Mouse (Mus musculus) inflammation-experienced regulatory T-cells, adult 6 months (primary cell): ENCODE results near the gene Zscan10. TPM values are rescaled to one million over a fixed set of nuclear protein-coding genes. Genes with fewer than 3 reads are reported as not detected.
"Not testable (repeated sequence)": the region's sequence is repeated elsewhere in the genome, so short reads cannot be mapped to it uniquely, and the experiment has no call there.

Experiments used
- ATAC-seq: one replicate; pipeline ENCODE4 v1.8.0; 2017
- polyA plus RNA-seq, 3 experiments: library from polyadenylated mRNA; unstranded; fragments of 100-300 nt; shearing (Covaris generic); gene quantifications; one replicate each; pipeline ENCODE4 v1.2.1; 2017

Gene Zscan10
- polyA plus RNA-seq, 3 experiments from 2014 or later = 0.73 to 3.1 (median 1.2) TPM

GRCm38 (mm10) chr17:23592208-23592925 lies 8.3 kb upstream of the Zscan10 start:
- ATAC-seq = peak; percentile 90

GRCm38 (mm10) chr17:23592926-23593300 lies 7.7 kb upstream of the Zscan10 start:
- peak; percentile 28 for ATAC-seq

GRCm38 (mm10) chr17:23595139-23595538 lies 5.5 kb upstream of the Zscan10 start:
- not testable (repeated sequence) for ATAC-seq

GRCm38 (mm10) chr17:23598582-23599552 lies 1.8 kb upstream of the Zscan10 start, which contains the start of gene Zfp13:
Gene Zfp13 (minus strand): TSS chr17:23599487.
- ATAC-seq = peak; percentile 95

DNA sequence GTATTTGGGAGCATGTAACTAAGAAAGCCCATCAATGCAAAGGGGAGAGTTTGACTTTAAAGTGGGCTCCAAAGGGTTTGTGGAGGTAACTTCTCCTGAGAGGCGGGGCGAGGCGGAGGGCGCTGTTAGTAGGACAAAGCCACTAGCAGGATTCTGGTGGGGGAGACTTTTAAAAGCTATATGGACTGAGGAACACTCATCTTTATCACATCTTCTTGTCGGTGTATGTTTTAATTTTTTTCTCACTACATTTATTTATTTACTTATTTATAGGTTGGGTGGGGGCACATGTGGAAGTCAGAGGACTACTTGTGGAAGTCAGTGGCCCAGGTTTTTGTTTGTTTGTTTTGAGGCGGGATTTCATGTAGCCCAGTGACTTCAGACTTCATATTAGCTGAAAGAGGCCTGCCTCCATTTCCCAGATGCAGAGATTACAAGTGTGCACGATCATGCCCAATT lies 1.0 kb upstream of the Zscan10 start:
- no peak for ATAC-seq

GRCm38 (mm10) chr17:23601836-23602585 lies 1.4 kb downstream of the Zscan10 start:
- ATAC-seq = no peak

GRCm38 (mm10) chr17:23603077-23603476 lies 2.4 kb downstream of the Zscan10 start:
- ATAC-seq = no peak

DNA sequence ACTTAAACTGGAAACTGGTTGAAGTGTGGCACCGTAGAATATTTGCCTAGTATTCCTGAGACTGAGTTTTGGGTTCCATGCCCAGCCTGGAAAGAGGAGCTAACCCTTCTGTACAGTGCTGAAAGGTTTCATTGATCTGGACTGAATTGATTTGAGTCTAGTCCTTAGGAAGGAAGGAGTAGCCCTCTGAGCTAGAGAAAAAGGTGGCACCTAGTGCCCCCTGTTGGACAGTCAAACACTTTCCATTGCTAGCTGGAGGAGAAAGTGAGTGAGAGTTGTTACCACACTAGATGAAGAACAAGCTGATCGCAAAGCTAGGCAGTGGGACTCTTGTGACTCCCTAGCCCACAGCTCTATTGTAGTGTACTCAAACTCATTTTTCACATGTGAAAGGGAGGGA lies 2.9 kb downstream of the Zscan10 start:
- no peak for ATAC-seq

DNA sequence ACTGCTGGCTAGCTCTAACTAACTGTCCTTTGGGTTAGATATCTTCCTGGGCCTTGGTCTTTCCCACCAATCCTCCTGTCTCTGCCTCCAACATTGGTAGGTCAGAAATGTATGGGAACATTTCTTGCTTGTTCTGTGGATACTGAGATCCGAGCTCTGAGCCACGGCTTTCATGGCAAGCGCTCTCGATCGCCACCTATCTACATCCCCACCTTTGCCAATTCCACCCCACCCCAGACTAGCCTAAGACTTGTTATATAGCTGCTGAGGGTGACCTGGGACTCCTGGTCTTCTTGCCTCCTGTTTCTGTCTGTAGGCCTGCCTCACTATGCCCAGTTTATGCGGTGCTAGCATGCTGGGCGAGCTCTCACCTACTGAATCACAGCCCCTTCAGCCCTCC lies 3.7 kb downstream of the Zscan10 start:
- ATAC-seq = no peak

GRCm38 (mm10) chr17:23605220-23605619 lies 4.6 kb downstream of the Zscan10 start:
- ATAC-seq = no peak

DNA sequence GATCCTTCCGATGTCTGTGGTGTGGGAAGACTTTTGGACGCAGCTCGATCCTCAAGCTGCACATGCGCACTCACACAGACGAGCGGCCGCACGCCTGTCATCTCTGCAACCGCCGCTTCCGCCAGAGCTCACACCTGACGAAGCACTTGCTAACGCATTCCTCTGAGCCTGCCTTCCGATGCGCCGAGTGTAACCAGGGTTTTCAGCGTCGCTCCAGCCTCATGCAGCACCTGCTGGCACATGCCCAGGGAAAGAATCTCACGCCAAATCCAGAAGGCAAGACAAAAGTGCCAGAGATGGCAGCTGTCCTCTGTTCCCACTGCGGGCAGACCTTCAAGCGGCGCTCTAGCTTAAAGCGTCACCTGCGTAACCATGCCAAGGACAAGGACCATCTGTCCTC lies 9.0 kb downstream of the Zscan10 start:
- no peak for ATAC-seq

DNA sequence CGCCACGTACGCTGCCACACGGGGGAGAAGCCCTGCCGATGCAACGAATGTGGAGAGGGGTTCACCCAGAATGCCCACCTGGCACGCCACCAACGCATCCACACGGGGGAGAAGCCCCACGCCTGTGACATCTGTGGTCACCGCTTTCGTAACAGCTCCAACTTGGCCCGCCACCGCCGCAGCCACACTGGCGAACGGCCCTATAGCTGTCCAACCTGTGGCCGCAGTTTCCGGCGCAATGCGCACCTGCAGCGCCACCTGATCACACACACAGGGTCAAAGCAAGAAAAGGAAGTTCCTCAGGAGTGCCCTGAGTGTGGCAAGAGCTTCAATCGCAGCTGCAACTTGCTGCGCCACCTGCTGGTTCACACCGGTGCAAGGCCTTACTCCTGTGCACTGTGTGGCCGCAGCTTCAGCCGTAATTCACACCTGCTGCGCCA lies 9.7 kb downstream of the Zscan10 start:
- peak; percentile 96 for ATAC-seq

GRCm38 (mm10) chr17:23617087-23617486 lies 16.4 kb downstream of the Zscan10 start:
- peak; percentile 53 for ATAC-seq

DNA sequence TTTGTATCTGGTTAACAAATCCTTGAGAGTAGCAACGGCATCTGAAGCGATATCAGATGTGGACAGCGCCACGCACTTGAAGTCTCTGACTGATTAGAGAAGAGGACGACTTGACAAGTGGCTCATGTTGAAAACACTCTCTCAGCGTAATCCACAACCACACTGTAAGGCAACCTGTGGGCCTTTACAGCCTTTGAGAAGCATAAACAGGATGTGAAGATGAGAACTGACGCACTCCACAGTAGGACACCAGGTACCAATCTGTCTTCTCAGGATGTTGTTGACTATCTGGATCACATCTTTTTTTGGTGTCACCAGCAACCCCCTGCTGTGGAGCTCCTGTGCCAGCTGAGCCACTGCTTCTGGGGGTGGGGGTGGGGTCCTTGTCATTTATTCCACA lies 19.7 kb downstream of the Zscan10 start:
- peak; percentile 94 for ATAC-seq

GRCm38 (mm10) chr17:23627813-23628212 lies 27.2 kb downstream of the Zscan10 start:
- no peak for ATAC-seq

DNA sequence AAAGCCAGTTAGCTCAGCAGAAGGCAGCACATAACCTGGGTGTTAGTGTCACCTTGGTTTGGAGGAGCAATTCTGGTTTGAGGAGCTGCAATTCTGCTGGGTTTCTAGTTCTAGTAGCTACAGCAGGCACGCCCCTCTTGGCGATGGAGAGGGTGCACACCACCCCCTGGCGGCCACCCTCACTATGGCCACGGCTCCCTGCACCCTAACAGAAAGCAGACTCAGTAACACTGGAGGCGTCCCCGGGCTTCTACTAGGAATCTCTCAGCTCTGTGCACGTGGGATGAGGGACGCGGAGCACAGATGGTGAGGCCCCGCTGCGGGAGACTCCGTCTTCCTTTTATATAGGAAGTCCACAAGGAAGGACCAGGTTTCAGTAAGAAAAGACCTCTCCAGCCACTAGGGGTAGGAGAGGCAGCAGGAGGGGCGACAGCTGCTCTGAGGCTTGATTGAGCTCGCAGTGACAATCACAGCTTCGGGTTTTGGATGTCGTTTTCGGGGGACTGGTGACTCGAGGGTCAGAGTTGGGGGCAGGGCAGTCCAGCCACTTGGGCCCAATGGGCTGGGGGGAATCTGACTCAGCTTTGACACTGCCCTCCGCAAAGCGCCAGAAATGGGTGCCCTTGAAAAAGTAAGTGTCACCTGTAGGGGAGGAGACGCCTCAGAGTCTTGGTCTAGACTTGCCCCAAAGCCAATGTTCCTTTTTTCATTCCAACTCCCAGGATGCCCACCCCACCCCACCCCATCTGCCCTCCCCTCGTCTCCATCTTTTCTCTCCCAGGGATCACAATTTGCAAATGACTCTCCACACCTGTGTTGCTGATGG lies 29.8 kb downstream of the Zscan10 start:
- ATAC-seq = peak; percentile 98

DNA sequence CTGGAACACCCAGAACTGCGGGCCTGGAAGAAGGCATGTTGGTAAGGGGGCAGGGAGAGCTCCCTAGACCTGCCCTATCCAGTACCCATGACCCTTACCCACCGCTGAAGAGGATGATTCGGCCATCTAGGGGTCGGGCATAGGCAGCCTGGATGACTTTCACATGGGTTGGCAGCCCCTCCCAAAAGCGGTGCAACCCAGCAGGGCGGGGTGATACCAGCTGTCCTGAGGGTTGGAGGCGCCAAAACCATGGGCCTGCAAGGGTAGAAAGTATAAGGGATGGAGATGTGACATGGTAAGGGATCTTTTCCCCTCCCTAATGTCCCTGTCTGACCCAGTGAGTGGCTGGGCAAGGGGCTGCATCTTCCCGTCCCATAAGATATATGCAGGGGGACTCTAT lies 30.6 kb downstream of the Zscan10 start:
- no peak for ATAC-seq

- ATAC-seq = no peak
Observed at GRCm38 (mm10) chr17:23644613-23645495, 44.2 kb downstream of the Zscan10 start, which contains the start of gene Mmp25. Gene Mmp25 (minus strand): TSS chr17:23645277.

- no peak for ATAC-seq
Observed at GRCm38 (mm10) chr17:23645894-23646293, 45.2 kb downstream of the Zscan10 start.

DNA sequence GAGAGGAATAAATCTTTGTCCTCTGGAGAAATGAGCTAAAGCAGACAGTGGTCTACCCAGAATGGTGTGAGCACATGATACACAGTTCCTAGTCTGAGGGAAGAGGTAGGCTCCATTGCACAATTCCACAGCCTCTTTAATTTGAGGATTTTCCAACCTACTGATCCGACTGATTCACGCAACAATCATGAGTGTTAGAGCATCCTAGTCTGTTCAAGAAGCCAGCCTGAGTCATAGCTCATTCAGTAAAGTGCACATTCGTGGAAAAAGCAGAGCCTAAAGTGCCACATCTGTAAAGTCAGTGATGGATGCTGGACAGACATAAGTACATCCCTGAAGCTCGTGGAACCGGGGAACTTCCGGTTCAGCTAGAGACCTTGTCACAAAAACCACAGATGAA lies 50.7 kb downstream of the Zscan10 start:
- ATAC-seq = no peak

DNA sequence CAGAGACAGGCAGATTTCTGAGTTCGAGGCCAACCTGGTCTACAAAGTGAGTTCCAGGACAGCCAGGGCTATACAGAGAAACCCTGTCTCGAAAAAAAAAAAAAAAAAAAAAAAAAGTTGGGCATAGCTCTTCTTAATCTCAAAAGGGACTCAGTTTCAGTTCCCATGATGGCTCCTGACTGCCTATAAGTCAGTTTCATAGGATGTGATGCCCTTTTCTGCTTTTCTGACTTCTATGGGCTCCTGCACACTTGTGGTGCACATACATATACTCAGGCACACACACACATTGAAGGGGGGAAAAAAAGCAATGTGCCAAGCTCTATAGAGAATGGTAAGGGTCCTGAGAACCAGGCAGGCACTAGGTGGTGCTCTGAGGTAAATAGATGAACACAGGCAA lies 52.7 kb downstream of the Zscan10 start:
- no peak for ATAC-seq
